Mouse (Mus musculus) thymus, adult 2 months (tissue): ENCODE measurements at regions not wholly inside any gene's neighbourhood (a gene's known extent, or its start where the extent isn't known, plus 50 kb on each side); places are given as distances from the start of the nearest gene placed in this dataset.

Source experiments
- CTCF ChIP-seq: fragments of 200-500 bp; IDR thresholded peaks from 2 replicates; pipeline ENCODE4 v1.5.1; 2012; ENCODE audit warnings: mild to moderate bottlenecking, control low read depth, low read length, moderate library complexity, borderline replicate concordance; ENCODE audit not compliant: control insufficient read depth, poor library complexity, insufficient read depth; ENCODE audit errors: extremely low read depth
- POLR2A ChIP-seq: fragments of 200-500 bp; IDR thresholded peaks from 2 replicates; pipeline ENCODE4 v1.6.1; 2012; ENCODE audit warnings: mild to moderate bottlenecking, low read length, control low read depth, moderate library complexity; ENCODE audit not compliant: control insufficient read depth, poor library complexity, insufficient read depth; ENCODE audit errors: extremely low read depth

DNA sequence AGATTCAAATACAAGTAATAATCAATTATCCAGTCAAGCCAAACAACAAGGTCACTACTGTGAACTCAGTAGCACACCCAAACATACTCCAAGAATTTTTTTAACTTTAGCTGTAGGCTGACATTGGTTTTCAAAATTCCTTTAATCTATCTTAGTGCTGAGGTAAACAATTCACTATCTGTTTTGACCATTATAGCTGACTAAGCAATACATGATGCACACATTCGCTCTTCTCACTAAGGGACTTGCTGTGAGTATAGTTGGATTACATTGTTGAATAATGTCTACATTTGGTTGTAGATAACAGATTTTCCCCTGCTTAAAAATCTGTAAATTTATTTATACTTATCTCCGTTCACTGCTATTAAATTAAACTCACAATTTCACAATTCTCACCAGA, 206.7 kb downstream of the Etv1 start:
- no peak for TF ChIP-seq CTCF
- TF ChIP-seq POLR2A: no peak
